ENCODE assay signal across 10 mouse cellular contexts in genomic region chr17:54061280-54061679, GRCm38 (mm10).
DNase-seq lines count a peak whose midpoint lies in the region; ATAC-seq and TF ChIP-seq lines count a peak whose summit lies in the region.
"Had no signal": no experiment of that assay in that cellular context is flagged by ENCODE, and none has a peak within 500 bp of the region (broad histone marks: within the 10 kb centered on the region; RNA-seq: fewer than 3 reads in every experiment).

No protein-coding gene starts in this region.

- TF ChIP-seq CTCF in hindbrain, postnatal 0 days (IDR thresholded peaks at IDR 0.05; ENCODE audit: low read depth) = peak; percentile 68

- DNase-seq in hindbrain, postnatal 0 days (ENCODE audit: low spot score) = peak; percentile 67
- no peak for DNase-seq in hindbrain, embryonic 10.5 days (ENCODE audit: low spot score)
- peak; percentile 4 for DNase-seq in urinary bladder, postnatal 14 days (ENCODE audit: low spot score)
- DNase-seq in urinary bladder, postnatal 10 days (ENCODE audit: low spot score) = no peak
- peak; percentile 20 for DNase-seq in embryo, embryonic 9.5 days (ENCODE audit: extremely low spot score)
- peak; percentile 11 for DNase-seq in telencephalon, adult 2 months (ENCODE audit: low read depth, low spot score)
- no peak for DNase-seq in c-Kit-positive CD71-positive TER-119-positive erythroid progenitor cells, embryonic 14.5 days (ENCODE audit: low spot score)
- no peak for DNase-seq in adrenal gland, adult 2 months

- no peak overlapping the region for H3K27ac ChIP-seq in hindbrain, postnatal 0 days
- no peak overlapping the region for H3K27ac ChIP-seq in hindbrain, embryonic 10.5 days
- H3K27ac ChIP-seq: hindbrain, embryonic 12.5 days; midbrain, embryonic 12.5 days had no signal

- WGBS in hindbrain, postnatal 0 days = 34% methylated on average over 7 of the region's 7 CpGs
- 35% methylated on average over 7 of the region's 7 CpGs for WGBS in hindbrain, embryonic 10.5 days

- no peaks in the 10 kb centered on the region for H3K9me3 ChIP-seq in hindbrain, postnatal 0 days (ENCODE audit: low read length)
- H3K9me3 ChIP-seq in hindbrain, embryonic 10.5 days = no peaks in the 10 kb centered on the region
- H3K9me3 ChIP-seq: hindbrain, embryonic 12.5 days; midbrain, embryonic 12.5 days had no signal

- ATAC-seq in hindbrain, postnatal 0 days = no peak

- no peak overlapping the region for H3K4me3 ChIP-seq in hindbrain, postnatal 0 days (ENCODE audit: low read length)
- no peak overlapping the region for H3K4me3 ChIP-seq in hindbrain, embryonic 10.5 days
- H3K4me3 ChIP-seq: hindbrain, embryonic 12.5 days; midbrain, embryonic 12.5 days had no signal

- H3K27me3 ChIP-seq in hindbrain, postnatal 0 days (ENCODE audit: insufficient read depth, low read length) = no peaks in the 10 kb centered on the region
- H3K27me3 ChIP-seq in hindbrain, embryonic 10.5 days (ENCODE audit: insufficient read depth, poor library complexity, severe bottlenecking) = no peaks in the 10 kb centered on the region
- H3K27me3 ChIP-seq: hindbrain, embryonic 12.5 days; midbrain, embryonic 12.5 days had no signal

- H3K4me2 ChIP-seq in hindbrain, postnatal 0 days (ENCODE audit: low read depth, low read length) = no peak overlapping the region
- H3K4me2 ChIP-seq: hindbrain, embryonic 12.5 days; midbrain, embryonic 12.5 days had no signal

- no peaks in the 10 kb centered on the region for H3K36me3 ChIP-seq in hindbrain, postnatal 0 days (ENCODE audit: insufficient read depth, low read length)
- H3K36me3 ChIP-seq in hindbrain, embryonic 10.5 days = no peaks in the 10 kb centered on the region
- H3K36me3 ChIP-seq: hindbrain, embryonic 12.5 days; midbrain, embryonic 12.5 days had no signal

- no peaks in the 10 kb centered on the region for H3K4me1 ChIP-seq in hindbrain, postnatal 0 days (ENCODE audit: insufficient read depth, low read length)
- no peaks in the 10 kb centered on the region for H3K4me1 ChIP-seq in hindbrain, embryonic 10.5 days (replicated peaks)
- H3K4me1 ChIP-seq: hindbrain, embryonic 12.5 days; midbrain, embryonic 12.5 days had no signal

- no peak overlapping the region for H3K9ac ChIP-seq in hindbrain, postnatal 0 days (replicated peaks; ENCODE audit: low read length)
- H3K9ac ChIP-seq: hindbrain, embryonic 12.5 days; midbrain, embryonic 12.5 days had no signal

Comparison
In these comparisons a context has a peak if more than half of its experiments do, and no peak if none do; other contexts are left out.
1. DNase-seq: peak in hindbrain, postnatal 0 days (single experiment), urinary bladder, postnatal 14 days (single experiment), embryo, embryonic 9.5 days (single experiment) and telencephalon, adult 2 months (single experiment); none in hindbrain, embryonic 10.5 days (single experiment), urinary bladder, postnatal 10 days (single experiment), c-Kit-positive CD71-positive TER-119-positive erythroid progenitor cells, embryonic 14.5 days (single experiment) and adrenal gland, adult 2 months (single experiment).